Mouse (Mus musculus): ENCODE data around the gene Sdhaf3. TPM values are rescaled to one million over a fixed set of nuclear protein-coding genes. Genes with fewer than 3 reads are reported as not detected.

Gene Sdhaf3
- polyA plus RNA-seq (2014; fragmentation: Nextera tagmentation; extraction: Ambion mirVana), result 5.7 and 5.8 TPM in 2 replicates

- Histone ChIP-seq H3K4me2 (peak within 1 kb of the TSS; percentile 70), H3K9me3 (replicated peaks; ENCODE audit: control insufficient read depth, low read length) (no peaks in the 10 kb centered on the region), H3K4me1 (ENCODE audit: control insufficient read depth, insufficient read depth, low read length) (no peaks in the 10 kb centered on the region), H3K27ac (ENCODE audit: low read depth, low read length) (peak within 1 kb of the TSS; percentile 58; the same call in 1 of the 2 replicates), H3K36me3 (ENCODE audit: control insufficient read depth, insufficient read depth, low read length) (no peaks in the 10 kb centered on the region), H3K4me3 (ENCODE audit: low read depth, low read length) (peak within 1 kb of the TSS; percentile 64), H3K27me3 (ENCODE audit: control insufficient read depth, insufficient read depth, low read length) (no peaks in the 10 kb centered on the region), H3K9ac (ENCODE audit: low read depth, low read length) (peak within 1 kb of the TSS; percentile 72)
- peak; percentile 97 for ATAC-seq (replicated peaks; ENCODE audit: insufficient number of reproducible peaks, low FRiP score, low TSS enrichment)
- under 1% methylated on average over 52 of the region's 52 CpGs for WGBS (ENCODE audit: insufficient replicate concordance)
Measured at GRCm38 (mm10) chr6:6955764-6956561, at the start of gene Sdhaf3. TSS of gene Sdhaf3 (plus strand) at chr6:6956004.

GRCm38 (mm10) chr6:6909586-6909985, 46.2 kb upstream of the Sdhaf3 start:
- 66% methylated on average over 8 of the region's 8 CpGs for WGBS (ENCODE audit: insufficient replicate concordance)

DNA sequence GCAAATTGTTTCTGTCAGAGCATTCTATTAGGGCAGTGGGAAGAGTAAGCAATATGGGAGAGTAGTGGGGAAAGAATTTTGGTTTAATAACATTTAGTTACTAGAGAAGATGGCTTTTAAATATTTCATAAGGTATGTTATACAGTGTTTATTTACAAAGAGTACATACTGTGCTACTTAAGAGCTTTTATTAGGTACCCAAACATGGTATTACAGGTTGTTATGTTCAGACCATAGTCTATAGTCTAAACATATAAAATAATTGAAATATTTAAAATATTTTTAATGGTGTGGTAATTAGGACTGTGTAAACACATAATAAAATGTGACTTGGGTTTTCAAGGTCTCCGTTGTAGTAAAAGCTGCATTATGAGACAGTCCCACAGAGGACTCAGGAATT, 41.5 kb upstream of the Sdhaf3 start:
- H3K27ac ChIP-seq (ENCODE audit: low read depth, low read length), result no peak overlapping the region
- WGBS (ENCODE audit: insufficient replicate concordance), result 80% methylated on average over 1 of the region's 1 CpGs
- ATAC-seq (replicated peaks; ENCODE audit: insufficient number of reproducible peaks, low FRiP score, low TSS enrichment), result no peak

More at GRCm38 (mm10) chr6:6909586-6909985, 46.2 kb upstream of the Sdhaf3 start:
- Histone ChIP-seq H3K4me3 (ENCODE audit: low read depth, low read length) (no peak overlapping the region), H3K9me3 (replicated peaks; ENCODE audit: control insufficient read depth, low read length) (no peaks in the 10 kb centered on the region), H3K27me3 (ENCODE audit: control insufficient read depth, insufficient read depth, low read length) (no peaks in the 10 kb centered on the region), H3K9ac (ENCODE audit: low read depth, low read length) (no peak overlapping the region), H3K36me3 (ENCODE audit: control insufficient read depth, insufficient read depth, low read length) (no peaks in the 10 kb centered on the region), H3K4me1 (ENCODE audit: control insufficient read depth, insufficient read depth, low read length) (no peaks in the 10 kb centered on the region), H3K4me2 (no peak overlapping the region), H3K27ac (ENCODE audit: low read depth, low read length) (no peak overlapping the region)
- no peak for ATAC-seq (replicated peaks; ENCODE audit: insufficient number of reproducible peaks, low FRiP score, low TSS enrichment)

DNA sequence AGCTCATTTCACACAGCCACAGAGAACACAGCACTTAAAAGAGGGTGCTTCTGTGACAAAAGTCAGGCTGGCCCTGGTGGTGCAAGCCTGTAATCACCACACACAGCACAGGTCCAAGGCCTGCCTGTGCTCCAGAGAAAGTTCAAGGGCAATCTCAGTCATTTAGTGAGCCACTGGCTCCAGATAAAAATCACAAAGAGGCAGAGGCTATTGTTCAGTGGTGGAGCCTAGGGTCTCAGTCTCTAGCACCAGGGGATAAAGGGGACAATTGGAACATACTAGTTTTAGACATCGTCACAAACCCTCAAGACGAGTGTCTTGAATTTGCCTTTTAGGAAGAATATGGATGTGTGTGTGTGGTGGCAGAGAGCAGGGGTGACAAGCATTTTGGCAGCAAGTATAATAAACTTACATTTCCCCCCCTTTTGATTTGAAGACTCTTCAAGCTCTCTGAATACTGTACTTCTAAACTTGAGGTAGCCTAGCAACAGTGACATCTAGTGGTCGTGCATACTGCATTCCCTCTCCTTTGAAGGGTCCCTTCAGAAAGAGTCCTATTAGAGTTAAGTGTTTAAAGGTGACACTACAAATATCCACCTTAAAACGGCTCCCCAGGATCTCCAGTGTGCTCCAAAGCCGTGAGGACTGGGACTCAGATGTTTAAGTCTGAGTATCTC, 40.8 kb upstream of the Sdhaf3 start:
- H3K4me1 ChIP-seq (ENCODE audit: control insufficient read depth, insufficient read depth, low read length), result no peaks in the 10 kb centered on the region
- no peaks in the 10 kb centered on the region for H3K9me3 ChIP-seq (replicated peaks; ENCODE audit: control insufficient read depth, low read length)
- H3K36me3 ChIP-seq (ENCODE audit: control insufficient read depth, insufficient read depth, low read length), result no peaks in the 10 kb centered on the region
- no peak overlapping the region for H3K4me2 ChIP-seq
- H3K27ac ChIP-seq (ENCODE audit: low read depth, low read length), result no peak overlapping the region
- no peak for ATAC-seq (replicated peaks; ENCODE audit: insufficient number of reproducible peaks, low FRiP score, low TSS enrichment)
- 35% methylated on average over 5 of the region's 5 CpGs for WGBS (ENCODE audit: insufficient replicate concordance)
- H3K4me3 ChIP-seq (ENCODE audit: low read depth, low read length), result no peak overlapping the region
- H3K27me3 ChIP-seq (ENCODE audit: control insufficient read depth, insufficient read depth, low read length), result no peaks in the 10 kb centered on the region
- H3K9ac ChIP-seq (ENCODE audit: low read depth, low read length), result no peak overlapping the region

More for the DNA sequence above, 41.5 kb upstream of the Sdhaf3 start:
- Histone ChIP-seq H3K4me2 (no peak overlapping the region), H3K9me3 (replicated peaks; ENCODE audit: control insufficient read depth, low read length) (no peaks in the 10 kb centered on the region), H3K4me1 (ENCODE audit: control insufficient read depth, insufficient read depth, low read length) (no peaks in the 10 kb centered on the region), H3K36me3 (ENCODE audit: control insufficient read depth, insufficient read depth, low read length) (no peaks in the 10 kb centered on the region), H3K9ac (ENCODE audit: low read depth, low read length) (no peak overlapping the region), H3K4me3 (ENCODE audit: low read depth, low read length) (no peak overlapping the region), H3K27me3 (ENCODE audit: control insufficient read depth, insufficient read depth, low read length) (no peaks in the 10 kb centered on the region)

GRCm38 (mm10) chr6:6915526-6915915, 40.3 kb upstream of the Sdhaf3 start:
- H3K9me3 ChIP-seq (replicated peaks; ENCODE audit: control insufficient read depth, low read length), result no peaks in the 10 kb centered on the region
- no peaks in the 10 kb centered on the region for H3K36me3 ChIP-seq (ENCODE audit: control insufficient read depth, insufficient read depth, low read length)
- H3K27ac ChIP-seq (ENCODE audit: low read depth, low read length), result no peak overlapping the region
- H3K4me3 ChIP-seq (ENCODE audit: low read depth, low read length), result no peak overlapping the region
- no peak overlapping the region for H3K9ac ChIP-seq (ENCODE audit: low read depth, low read length)
- 41% methylated on average over 9 of the region's 9 CpGs for WGBS (ENCODE audit: insufficient replicate concordance)
- H3K4me1 ChIP-seq (ENCODE audit: control insufficient read depth, insufficient read depth, low read length), result no peaks in the 10 kb centered on the region
- H3K27me3 ChIP-seq (ENCODE audit: control insufficient read depth, insufficient read depth, low read length), result no peaks in the 10 kb centered on the region
- no peak for ATAC-seq (replicated peaks; ENCODE audit: insufficient number of reproducible peaks, low FRiP score, low TSS enrichment)
- H3K4me2 ChIP-seq, result no peak overlapping the region

DNA sequence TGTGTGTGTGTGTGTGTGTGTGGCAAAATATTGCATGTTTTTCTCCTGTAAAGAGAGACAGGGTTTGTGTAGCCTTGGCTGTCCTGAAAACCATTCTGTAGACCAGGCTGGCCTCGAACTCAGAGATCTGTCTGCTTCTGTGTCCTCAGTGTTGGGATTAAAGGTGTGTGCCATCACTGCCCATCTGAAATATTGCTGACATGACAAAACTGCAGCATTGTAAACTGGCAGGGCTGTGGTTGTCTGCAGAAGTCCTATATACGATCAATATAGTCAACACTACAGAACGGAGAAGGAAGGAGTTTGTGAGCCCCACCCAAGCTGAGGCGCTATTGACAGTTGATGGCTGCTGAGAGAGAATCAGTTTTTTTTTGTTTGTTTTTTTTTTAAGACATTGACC, 38.5 kb upstream of the Sdhaf3 start:
- no peak for ATAC-seq (replicated peaks; ENCODE audit: insufficient number of reproducible peaks, low FRiP score, low TSS enrichment)
- H3K27ac ChIP-seq (ENCODE audit: low read depth, low read length), result no peak overlapping the region
- no peaks in the 10 kb centered on the region for H3K27me3 ChIP-seq (ENCODE audit: control insufficient read depth, insufficient read depth, low read length)
- WGBS (ENCODE audit: insufficient replicate concordance), result 86% methylated on average over 4 of the region's 4 CpGs
- no peaks in the 10 kb centered on the region for H3K36me3 ChIP-seq (ENCODE audit: control insufficient read depth, insufficient read depth, low read length)
- no peaks in the 10 kb centered on the region for H3K4me1 ChIP-seq (ENCODE audit: control insufficient read depth, insufficient read depth, low read length)
- H3K9ac ChIP-seq (ENCODE audit: low read depth, low read length), result no peak overlapping the region
- H3K9me3 ChIP-seq (replicated peaks; ENCODE audit: control insufficient read depth, low read length), result no peaks in the 10 kb centered on the region
- no peak overlapping the region for H3K4me2 ChIP-seq
- no peak overlapping the region for H3K4me3 ChIP-seq (ENCODE audit: low read depth, low read length)

DNA sequence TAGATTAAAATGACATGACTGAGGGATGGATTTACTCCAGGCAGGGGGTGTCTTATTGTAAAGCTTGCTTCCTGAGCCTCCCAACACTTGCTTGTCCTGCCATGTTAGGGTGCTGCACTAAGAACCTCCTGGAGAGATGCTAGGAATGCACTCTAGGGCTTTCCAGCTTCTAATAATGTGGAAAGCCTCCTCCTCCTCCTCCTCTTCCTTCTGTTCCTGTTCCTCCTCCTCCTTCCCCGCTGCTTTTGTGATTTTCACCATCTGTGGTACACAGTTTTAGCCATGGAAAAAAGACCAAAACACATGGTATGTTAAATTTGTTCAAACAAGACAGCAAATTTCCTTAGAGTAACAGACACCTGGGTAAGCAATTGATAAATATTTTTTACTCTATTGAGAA, 30.5 kb upstream of the Sdhaf3 start:
- Histone ChIP-seq H3K9me3 (replicated peaks; ENCODE audit: control insufficient read depth, low read length) (no peaks in the 10 kb centered on the region), H3K27me3 (ENCODE audit: control insufficient read depth, insufficient read depth, low read length) (no peaks in the 10 kb centered on the region; the same call in 1 of the 2 replicates), H3K4me3 (ENCODE audit: low read depth, low read length) (no peak overlapping the region), H3K4me1 (ENCODE audit: control insufficient read depth, insufficient read depth, low read length) (no peaks in the 10 kb centered on the region), H3K4me2 (no peak overlapping the region), H3K27ac (ENCODE audit: low read depth, low read length) (no peak overlapping the region), H3K36me3 (ENCODE audit: control insufficient read depth, insufficient read depth, low read length) (no peaks in the 10 kb centered on the region), H3K9ac (ENCODE audit: low read depth, low read length) (no peak overlapping the region)
- no peak for ATAC-seq (replicated peaks; ENCODE audit: insufficient number of reproducible peaks, low FRiP score, low TSS enrichment)
- 57% methylated on average over 1 of the region's 1 CpGs for WGBS (ENCODE audit: insufficient replicate concordance)

- 87% methylated on average over 4 of the region's 4 CpGs for WGBS (ENCODE audit: insufficient replicate concordance)
- H3K4me1 ChIP-seq (ENCODE audit: control insufficient read depth, insufficient read depth, low read length), result no peaks in the 10 kb centered on the region
- H3K27me3 ChIP-seq (ENCODE audit: control insufficient read depth, insufficient read depth, low read length), result no peaks in the 10 kb centered on the region; the same call in 1 of the 2 replicates
- H3K36me3 ChIP-seq (ENCODE audit: control insufficient read depth, insufficient read depth, low read length), result no peaks in the 10 kb centered on the region
- H3K4me2 ChIP-seq, result no peak overlapping the region
- no peaks in the 10 kb centered on the region for H3K9me3 ChIP-seq (replicated peaks; ENCODE audit: control insufficient read depth, low read length)
- H3K9ac ChIP-seq (ENCODE audit: low read depth, low read length), result no peak overlapping the region
- no peak overlapping the region for H3K27ac ChIP-seq (ENCODE audit: low read depth, low read length)
- no peak for ATAC-seq (replicated peaks; ENCODE audit: insufficient number of reproducible peaks, low FRiP score, low TSS enrichment)
- H3K4me3 ChIP-seq (ENCODE audit: low read depth, low read length), result no peak overlapping the region
Measured at GRCm38 (mm10) chr6:6930831-6931230, 25.0 kb upstream of the Sdhaf3 start.
